Mouse (Mus musculus) liver, postnatal 0 days (tissue): ENCODE measurements at regions not wholly inside any gene's neighbourhood (a gene's known extent, or its start where the extent isn't known, plus 50 kb on each side); places are given as distances from the start of the nearest gene placed in this dataset.

Experiments
- CTCF ChIP-seq: sonication (generic); IDR thresholded peaks from 2 replicates; pipeline ENCODE4 v1.5.1; 2016; ENCODE audit warnings: antibody characterized with exemption, low read depth
- EP300 ChIP-seq: IDR thresholded peaks from 2 replicates; pipeline ENCODE4 v1.6.1; 2016; ENCODE audit warnings: antibody characterized with exemption, low read depth, mild to moderate bottlenecking

DNA sequence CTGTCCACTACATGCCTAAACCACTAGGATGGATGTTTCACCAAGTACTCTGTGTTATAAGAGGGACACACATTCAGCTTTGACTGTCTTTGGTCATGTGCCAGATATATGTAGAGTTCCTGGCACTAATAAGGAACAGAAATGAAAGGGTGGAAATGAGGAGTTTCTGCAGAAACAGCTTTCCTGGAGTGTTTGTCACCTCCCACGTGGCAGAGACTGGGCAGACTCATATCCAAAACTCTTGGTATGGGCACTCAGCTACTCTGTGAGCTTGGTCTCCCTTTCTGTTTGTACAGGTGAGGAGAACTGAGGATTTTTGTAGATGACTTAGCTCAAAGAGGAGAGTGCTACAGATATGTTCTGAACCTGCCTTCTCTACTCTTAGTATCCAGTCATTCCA, 634.4 kb downstream of the D3Ertd751e start:
- TF ChIP-seq EP300 (no peak), CTCF (no peak)
